Mouse (Mus musculus) heart, embryonic 14.5 days (tissue): Measurements from ENCODE around the gene Lyrm7. TPM values are rescaled to one million over a fixed set of nuclear protein-coding genes. Genes with fewer than 3 reads are reported as not detected.
"Not testable (repeated sequence)": the region's sequence is repeated elsewhere in the genome, so short reads cannot be mapped to it uniquely, and the experiment has no call there.

Source experiments
- ATAC-seq: fragments of 200-750 bp; cut with Nextera tagmentation; 2 replicates; pipeline ENCODE4 v1.8.0; 2017; ENCODE audit warnings: low read depth, moderate TSS enrichment; ENCODE audit not compliant: insufficient number of reproducible peaks, insufficient read depth, low FRiP score
- H3K27ac ChIP-seq, 2 experiments: fragments of 200-500 bp in 1 of 2; fragments of 300-500 bp in 1 of 2; sonication (generic) in 1 of 2; replicated peaks in 1 of 2; 2 replicates each; pipeline ENCODE4 v1.5.1; 2012 to 2014; ENCODE audit warnings: low read depth in 2 of 2, low read length in 2 of 2, control low read depth in 1 of 2, mild to moderate bottlenecking in 1 of 2, mixed read lengths in 1 of 2; ENCODE audit not compliant: control insufficient read depth in 1 of 2, insufficient read depth in 1 of 2
- H3K27me3 ChIP-seq: fragments of 300-500 bp; sonication (generic); 2 replicates; pipeline ENCODE4 v1.6.1; 2014; ENCODE audit warnings: mild to moderate bottlenecking, low read length, control low read depth; ENCODE audit not compliant: control insufficient read depth, insufficient read depth
- H3K36me3 ChIP-seq: fragments of 300-500 bp; sonication (generic); 2 replicates; pipeline ENCODE4 v1.6.1; 2014; ENCODE audit warnings: mild to moderate bottlenecking, control low read depth, low read length, mixed read lengths; ENCODE audit not compliant: control insufficient read depth, insufficient read depth
- H3K4me1 ChIP-seq, 2 experiments: fragments of 200-500 bp in 1 of 2; fragments of 300-500 bp in 1 of 2; sonication (generic) in 1 of 2; 2 replicates each; pipeline ENCODE4 v1.6.1; 2012 to 2014; ENCODE audit warnings: low read length in 2 of 2, control low read depth in 1 of 2, mixed read lengths in 1 of 2; ENCODE audit not compliant: control insufficient read depth in 2 of 2, insufficient read depth in 2 of 2
- H3K4me2 ChIP-seq: fragments of 300-500 bp; sonication (generic); 2 replicates; pipeline ENCODE4 v1.6.1; 2014; ENCODE audit warnings: mild to moderate bottlenecking, low read length
- H3K4me3 ChIP-seq, 2 experiments: fragments of 200-500 bp in 1 of 2; fragments of 300-500 bp in 1 of 2; sonication (generic) in 1 of 2; 2 replicates each; pipeline ENCODE4 v1.5.1; 2012 to 2014; ENCODE audit warnings: low read length in 2 of 2, mild to moderate bottlenecking in 2 of 2, control low read depth in 1 of 2, low read depth in 1 of 2, moderate library complexity in 1 of 2; ENCODE audit not compliant: control insufficient read depth in 1 of 2, insufficient read depth in 1 of 2
- H3K9ac ChIP-seq: fragments of 300-500 bp; sonication (generic); 2 replicates; pipeline ENCODE4 v1.6.1; 2014; ENCODE audit warnings: mild to moderate bottlenecking, low read length
- H3K9me3 ChIP-seq: fragments of 300-500 bp; sonication (generic); 2 replicates; pipeline ENCODE4 v1.6.1; 2016; ENCODE audit warnings: low read length, control low read depth; ENCODE audit not compliant: control insufficient read depth
- WGBS: fragments of 180-500 bp; shearing (Covaris S2); extraction: QIAGEN DNeasy Blood & Tissue Kit; methylation state at CpG from one replicate; pipeline ENCODE4 v1.1.7; 2014; 5-methylcytosine and 5-hydroxymethylcytosine counted together
- polyA plus RNA-seq: library from polyadenylated mRNA; unstranded; fragments of >200 nt; fragmentation: Nextera tagmentation; extraction: Ambion mirVana; gene quantifications from 2 replicates; pipeline ENCODE4 v1.2.1, GENCODE M21; 2014

Gene Lyrm7
- polyA plus RNA-seq, 1 experiment from 2014 or later = 17.5 TPM

DNA sequence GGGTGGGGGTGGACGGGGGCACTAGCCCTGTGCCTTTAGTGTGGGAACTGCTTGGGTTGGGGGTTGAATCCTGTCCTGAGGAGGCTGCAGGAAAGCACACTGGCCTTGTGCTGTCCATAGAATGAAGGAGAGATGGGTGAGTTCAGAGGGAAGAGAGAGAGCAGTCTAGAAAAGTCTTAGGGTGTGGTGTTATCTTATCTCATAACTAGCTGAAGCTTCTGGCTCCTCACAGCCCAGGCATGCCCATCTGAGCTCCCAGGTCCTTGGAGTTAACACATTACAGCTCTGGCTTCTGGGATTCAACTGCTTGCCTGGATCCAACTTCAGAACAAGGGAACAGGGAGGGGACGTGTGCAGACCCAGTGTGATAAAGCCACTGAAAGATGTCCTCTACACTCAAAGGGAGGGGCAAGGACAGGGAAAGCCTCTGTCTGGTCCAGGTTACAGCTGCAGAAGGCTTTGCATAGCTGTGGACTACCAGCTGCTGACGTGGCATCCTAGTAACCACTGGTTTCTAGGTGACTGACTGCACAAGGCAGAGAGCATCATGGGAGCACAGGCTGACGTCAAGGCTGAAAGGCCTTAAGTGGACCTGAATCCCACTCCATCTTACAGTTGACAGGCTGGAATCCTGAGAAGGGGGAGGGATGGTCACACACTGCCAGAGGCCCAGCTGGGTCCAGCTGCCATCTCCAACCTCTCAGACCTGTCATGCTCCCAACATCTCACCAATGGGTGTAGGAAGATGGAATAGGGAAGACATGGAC lies 43.4 kb upstream of the Lyrm7 start:
- peaks cover 28 to 43% of the 10 kb centered on the region in 2 experiments for H3K4me1 ChIP-seq
- peak overlapping the region; percentile 69; the same call in 1 of the 2 replicates for H3K9ac ChIP-seq
- peak overlapping the region; percentile 70 for H3K4me2 ChIP-seq
- H3K36me3 ChIP-seq = peaks cover 21% of the 10 kb centered on the region
- H3K9me3 ChIP-seq = no peaks in the 10 kb centered on the region
- peak overlapping the region; percentile 45 to 65 for H3K4me3 ChIP-seq
- ATAC-seq = peak; percentile 61
- 21% methylated on average over 4 of the region's 4 CpGs for WGBS
- H3K27ac ChIP-seq = peak overlapping the region; percentile 58 to 67
- no peaks in the 10 kb centered on the region for H3K27me3 ChIP-seq

DNA sequence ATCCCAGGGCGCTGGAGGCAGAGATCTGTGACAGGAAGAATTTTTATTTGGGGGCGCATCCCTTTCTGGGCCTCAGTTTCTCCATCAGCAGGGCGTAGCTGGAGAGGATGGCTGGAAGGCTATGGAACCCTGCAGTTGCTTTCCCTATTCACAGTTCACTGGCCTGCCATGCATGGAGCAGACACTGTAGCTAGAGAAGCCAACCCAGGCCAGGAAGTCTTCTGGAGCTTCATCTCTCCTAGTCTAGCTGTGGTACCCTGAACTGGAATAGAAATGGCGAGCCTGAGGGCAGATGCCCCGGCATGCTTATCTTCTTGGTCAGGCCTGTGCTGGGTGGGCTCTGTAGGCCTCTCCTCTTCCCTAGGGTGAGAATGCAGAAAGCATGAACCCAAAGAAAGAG lies 42.6 kb upstream of the Lyrm7 start:
- no peak for ATAC-seq
- peak overlapping the region; percentile 40 to 67; a peak in 3 of 4 replicates for H3K27ac ChIP-seq
- H3K4me2 ChIP-seq = peak overlapping the region; percentile 70
- H3K9me3 ChIP-seq = no peaks in the 10 kb centered on the region
- peaks cover 28 to 43% of the 10 kb centered on the region in 2 experiments for H3K4me1 ChIP-seq
- peak overlapping the region; percentile 45 to 65 for H3K4me3 ChIP-seq
- 37% methylated on average over 5 of the region's 5 CpGs for WGBS
- no peaks in the 10 kb centered on the region for H3K27me3 ChIP-seq
- H3K36me3 ChIP-seq = peaks cover 15% of the 10 kb centered on the region
- peak overlapping the region; percentile 69 for H3K9ac ChIP-seq

DNA sequence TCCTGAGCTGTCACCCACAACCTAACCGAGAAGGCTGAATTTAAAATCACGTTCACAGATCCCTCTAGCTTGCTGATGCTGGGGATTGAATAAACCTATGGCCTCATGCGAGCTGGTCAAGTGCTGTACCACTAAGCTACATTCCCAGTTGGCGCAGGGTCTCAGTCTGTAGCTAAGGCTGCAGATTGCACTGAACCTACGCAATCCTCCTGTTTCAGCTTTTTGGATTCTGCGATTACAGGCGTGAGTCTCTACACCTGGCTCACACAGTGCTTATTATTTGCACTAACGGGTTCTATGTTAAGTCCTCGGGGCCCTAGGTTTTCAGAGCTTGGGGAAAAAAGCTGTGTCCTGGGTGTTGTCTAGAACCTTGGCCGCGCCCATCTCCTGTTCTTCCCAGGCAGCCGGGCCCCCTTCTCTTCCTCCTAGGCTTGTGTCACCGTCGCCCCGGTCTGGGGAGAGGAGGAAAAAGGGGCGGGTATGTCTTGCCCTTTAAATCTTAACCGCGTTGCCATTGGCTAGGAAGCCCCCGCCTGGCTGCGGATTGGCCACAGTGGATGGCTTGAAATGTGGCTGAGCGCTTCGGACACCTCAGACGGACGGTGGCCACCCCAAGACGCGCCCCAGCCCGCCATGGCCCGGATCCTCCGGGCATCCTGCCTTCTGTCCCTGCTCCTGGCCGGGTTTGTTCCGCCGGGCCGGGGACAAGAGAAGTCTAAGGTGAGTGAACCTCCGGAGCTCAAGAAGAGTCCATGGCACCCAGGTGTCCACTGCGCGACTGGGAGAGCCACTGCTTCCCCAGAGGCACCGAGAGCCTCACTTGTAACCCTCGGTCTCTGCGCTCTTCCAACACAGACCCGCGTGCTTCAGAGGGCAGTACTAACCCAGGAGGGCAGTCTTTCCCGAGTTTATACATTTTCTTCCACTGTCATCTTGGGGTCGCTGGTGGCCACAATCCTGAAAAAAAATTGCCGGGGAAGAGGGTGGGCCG lies 41.9 kb upstream of the Lyrm7 start, which contains the start of gene Gpx3:
TSS of gene Gpx3 (plus strand) at position 121 of the 991 bp plus-strand sequence.
- 11% methylated on average over 44 of the region's 45 CpGs for WGBS
- H3K4me1 ChIP-seq = peaks cover 28 to 43% of the 10 kb centered on the region in 2 experiments
- peak within 1 kb of the TSS; percentile 40 to 67 for H3K27ac ChIP-seq
- H3K9ac ChIP-seq = peak within 1 kb of the TSS; percentile 69
- H3K36me3 ChIP-seq = peaks cover 8% of the 10 kb centered on the region; the same call in 1 of the 2 replicates
- no peaks in the 10 kb centered on the region for H3K9me3 ChIP-seq
- H3K4me2 ChIP-seq = peak within 1 kb of the TSS; percentile 70
- no peaks in the 10 kb centered on the region for H3K27me3 ChIP-seq
- peak; percentile 77 for ATAC-seq
- H3K4me3 ChIP-seq = peak within 1 kb of the TSS; percentile 45 to 65

DNA sequence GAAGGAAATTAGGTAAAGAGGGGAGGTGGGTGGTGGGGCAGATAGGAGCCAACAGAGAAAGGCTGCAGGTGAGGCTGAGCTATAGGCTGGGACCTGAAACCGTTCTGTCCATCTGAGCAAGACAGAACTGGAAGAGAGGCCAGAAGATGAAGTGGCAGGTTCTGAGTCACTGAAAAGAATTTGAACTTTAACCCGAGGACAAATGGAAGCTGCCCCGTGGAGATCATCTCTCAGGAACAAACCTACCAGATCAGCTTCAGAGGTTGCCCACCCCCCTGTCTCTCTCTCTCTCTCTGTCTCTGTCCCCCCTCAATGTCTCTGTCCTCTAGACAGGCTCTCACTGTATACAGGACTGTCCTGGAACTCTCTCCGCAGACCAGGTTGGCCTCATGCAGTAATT lies 38.9 kb upstream of the Lyrm7 start:
- Histone ChIP-seq H3K4me2 (no peak overlapping the region), H3K9ac (no peak overlapping the region), H3K36me3 (no peaks in the 10 kb centered on the region), H3K4me1 (peaks cover 17 to 22% of the 10 kb centered on the region in 2 experiments), H3K9me3 (no peaks in the 10 kb centered on the region), H3K27me3 (no peaks in the 10 kb centered on the region), H3K4me3 (no peak overlapping the region), H3K27ac (no peak overlapping the region)
- ATAC-seq = no peak
- WGBS = 73% methylated on average over 4 of the region's 4 CpGs

DNA sequence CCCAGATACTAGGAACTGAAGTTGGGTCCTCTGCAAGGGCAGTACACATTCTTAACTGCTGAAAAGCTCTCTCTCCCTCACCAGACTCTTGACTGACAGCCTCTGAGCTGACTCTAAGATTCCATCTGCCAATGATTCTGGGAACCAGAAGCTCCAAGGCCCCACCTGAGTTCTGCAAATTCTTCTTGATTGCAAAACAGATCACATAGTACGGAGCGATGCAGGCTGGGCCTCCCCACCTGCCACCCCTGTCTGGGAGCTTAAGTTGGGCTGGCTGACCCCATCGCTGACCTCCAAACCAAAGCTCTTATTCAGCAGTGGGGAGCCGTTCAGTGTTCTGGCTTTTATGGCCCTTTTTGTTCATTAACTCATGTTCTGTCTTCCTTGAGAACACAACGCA lies 36.8 kb upstream of the Lyrm7 start:
- H3K27ac ChIP-seq = no peak overlapping the region
- WGBS = 76% methylated on average over 5 of the region's 5 CpGs
- H3K4me1 ChIP-seq = peaks cover 3 to 5% of the 10 kb centered on the region in 2 experiments; a peak in 3 of 4 replicates
- no peaks in the 10 kb centered on the region for H3K36me3 ChIP-seq
- ATAC-seq = no peak
- no peaks in the 10 kb centered on the region for H3K9me3 ChIP-seq
- no peak overlapping the region for H3K4me2 ChIP-seq
- no peaks in the 10 kb centered on the region for H3K27me3 ChIP-seq
- no peak overlapping the region for H3K9ac ChIP-seq
- H3K4me3 ChIP-seq = no peak overlapping the region

DNA sequence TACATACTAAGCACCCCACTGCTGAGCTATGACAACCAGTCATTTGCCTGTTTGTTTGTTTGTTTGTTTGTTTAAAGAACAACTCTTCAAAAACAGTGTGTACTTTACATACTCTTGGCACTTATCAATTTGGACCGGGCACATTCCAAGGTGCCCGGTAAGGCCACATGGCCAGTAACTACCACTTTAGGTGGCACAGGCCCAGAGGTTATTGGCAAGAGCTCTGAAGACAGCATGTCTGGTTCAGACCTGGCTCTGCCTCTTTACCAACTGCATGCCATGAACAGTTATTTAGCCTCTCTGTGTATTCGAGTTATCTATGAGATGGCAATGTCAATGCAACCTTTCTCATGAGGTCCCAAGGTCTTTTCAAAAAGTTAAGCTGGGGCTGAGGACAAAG lies 35.9 kb upstream of the Lyrm7 start:
- WGBS = 72% methylated on average over 3 of the region's 3 CpGs
- not testable (repeated sequence) for H3K36me3 ChIP-seq, H3K4me1 ChIP-seq, ATAC-seq, H3K9me3 ChIP-seq, H3K27me3 ChIP-seq, H3K4me2 ChIP-seq, H3K4me3 ChIP-seq, H3K27ac ChIP-seq, H3K9ac ChIP-seq

DNA sequence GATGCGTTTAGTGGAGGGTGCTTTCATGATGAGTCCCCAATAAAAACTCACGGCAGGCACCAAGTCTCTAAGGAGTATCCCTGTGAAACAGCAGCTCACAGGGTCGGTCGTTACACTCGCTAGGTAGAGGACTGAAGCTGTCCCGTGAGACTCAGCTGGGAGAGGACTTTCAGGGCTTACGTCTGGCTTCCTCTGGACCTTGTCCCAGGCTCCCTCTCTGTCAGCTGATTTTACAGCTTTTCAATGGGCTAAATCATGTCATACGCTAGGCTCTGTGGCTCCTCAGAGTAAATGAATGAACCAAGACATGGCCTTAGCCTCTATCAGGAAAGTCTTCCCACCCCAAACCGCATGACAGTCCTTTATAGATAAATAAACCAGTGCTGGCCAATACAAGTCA lies 33.9 kb upstream of the Lyrm7 start:
- Histone ChIP-seq H3K4me2 (no peak overlapping the region), H3K9me3 (no peaks in the 10 kb centered on the region), H3K9ac (no peak overlapping the region), H3K4me3 (no peak overlapping the region), H3K36me3 (no peaks in the 10 kb centered on the region), H3K4me1 (no peaks in the 10 kb centered on the region), H3K27me3 (no peaks in the 10 kb centered on the region), H3K27ac (no peak overlapping the region)
- no peak for ATAC-seq
- WGBS = 70% methylated on average over 9 of the region's 9 CpGs
